Mouse (Mus musculus): ENCODE results near the gene Il3.
"Not testable (repeated sequence)": the region's sequence is repeated elsewhere in the genome, so short reads cannot be mapped to it uniquely, and the experiment has no call there.

The Il3 gene

GRCm38 (mm10) chr11:54267177-54267576 lies at the start of gene Il3:
TSS of gene Il3 (minus strand) at chr11:54267277.
- no peak for DNase-seq

- no peak for DNase-seq
Measured at GRCm38 (mm10) chr11:54315336-54315735, 48.3 kb upstream of the Il3 start.

- DNase-seq = peak in 1 of 2 experiments; percentile 48
Measured at GRCm38 (mm10) chr11:54314740-54315139, 47.7 kb upstream of the Il3 start.

- DNase-seq = peak in 1 of 2 experiments; percentile 2
Measured at GRCm38 (mm10) chr11:54313391-54314360, 46.6 kb upstream of the Il3 start.

GRCm38 (mm10) chr11:54312603-54313002 lies 45.5 kb upstream of the Il3 start:
- DNase-seq = no peak

GRCm38 (mm10) chr11:54312021-54312420 lies 44.9 kb upstream of the Il3 start:
- peak; percentile 51 to 62 for DNase-seq

- no peak for DNase-seq
Measured at GRCm38 (mm10) chr11:54310588-54310987, 43.5 kb upstream of the Il3 start.

- DNase-seq = peak; percentile 73 to 81
Measured at GRCm38 (mm10) chr11:54307139-54307816, 40.2 kb upstream of the Il3 start.

GRCm38 (mm10) chr11:54305331-54305730 lies 38.3 kb upstream of the Il3 start:
- peak in 1 of 2 experiments; percentile 28 for DNase-seq

GRCm38 (mm10) chr11:54304471-54304873 lies 37.4 kb upstream of the Il3 start:
- DNase-seq = peak in 1 of 2 experiments; percentile 53

GRCm38 (mm10) chr11:54303728-54304470 lies 36.8 kb upstream of the Il3 start, which contains the start of gene Acsl6:
TSS of gene Acsl6 (plus strand) at chr11:54303798.
- peak; percentile 70 to 83 for DNase-seq

GRCm38 (mm10) chr11:54303076-54303727 lies 36.1 kb upstream of the Il3 start:
- DNase-seq = peak in 1 of 2 experiments; percentile 23

GRCm38 (mm10) chr11:54302606-54303005 lies 35.5 kb upstream of the Il3 start:
- DNase-seq = peak in 1 of 2 experiments; percentile 37

GRCm38 (mm10) chr11:54301994-54302393 lies 34.9 kb upstream of the Il3 start:
- peak; percentile 66 to 75 for DNase-seq

GRCm38 (mm10) chr11:54298777-54299176 lies 31.7 kb upstream of the Il3 start:
- no peak for DNase-seq

- not testable (repeated sequence) for DNase-seq
Measured at GRCm38 (mm10) chr11:54297471-54297870, 30.4 kb upstream of the Il3 start.

- no peak for DNase-seq
Measured at GRCm38 (mm10) chr11:54296734-54297133, 29.7 kb upstream of the Il3 start.

- DNase-seq = no peak
Measured at GRCm38 (mm10) chr11:54295971-54296370, 28.9 kb upstream of the Il3 start.

GRCm38 (mm10) chr11:54293980-54294807 lies 27.1 kb upstream of the Il3 start:
- no peak for DNase-seq

- DNase-seq = no peak
Measured at GRCm38 (mm10) chr11:54292163-54292562, 25.1 kb upstream of the Il3 start.

- DNase-seq = no peak
Measured at GRCm38 (mm10) chr11:54287821-54288453, 20.9 kb upstream of the Il3 start.

Data from cerebellum, adult 18-20 months (tissue).